Mouse (Mus musculus) retina, embryonic 14.5 days (tissue): Measurements from ENCODE around the gene Atg101.

ENCODE experiments used
- DNase-seq: peaks from one replicate; pipeline ENCODE4 v3.0.0-alpha.2; 2015; ENCODE audit warnings: low spot score

Gene Atg101

DNA sequence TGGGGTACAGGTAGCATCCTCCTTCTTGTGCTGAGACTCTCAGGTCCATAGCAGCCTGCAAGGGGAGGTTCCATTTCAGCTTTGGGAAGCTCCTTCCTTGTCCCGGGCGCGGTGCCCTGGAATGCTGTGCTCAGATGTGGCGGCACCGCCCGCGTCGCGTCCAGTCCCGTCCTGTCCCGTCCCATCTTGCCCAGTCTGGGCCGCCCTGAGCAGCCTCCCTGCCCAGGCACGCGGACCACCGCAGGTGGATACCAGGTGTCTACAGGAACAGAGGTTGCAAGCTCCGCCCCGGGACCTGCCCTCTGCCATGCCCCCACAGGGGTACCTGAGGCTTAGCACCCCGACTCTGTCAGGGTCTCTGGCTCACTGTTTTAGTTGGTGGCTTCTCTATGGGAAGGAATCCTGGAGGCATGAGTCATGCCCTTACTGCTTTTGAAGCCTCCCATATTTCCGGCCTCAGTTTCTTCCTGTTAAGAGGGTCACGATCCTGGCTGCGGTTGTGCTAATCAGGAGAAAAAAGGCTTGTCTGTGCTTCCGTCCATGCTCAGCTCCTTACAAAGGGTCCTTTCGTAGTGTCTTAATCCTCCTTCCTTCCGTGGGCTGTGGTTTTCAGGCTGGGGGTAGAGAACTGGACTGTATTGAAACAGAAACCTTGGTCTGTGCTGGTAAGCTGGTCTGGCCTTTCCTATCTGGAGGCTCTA, 52.6 kb downstream of the Atg101 start:
- DNase-seq: no peak

DNA sequence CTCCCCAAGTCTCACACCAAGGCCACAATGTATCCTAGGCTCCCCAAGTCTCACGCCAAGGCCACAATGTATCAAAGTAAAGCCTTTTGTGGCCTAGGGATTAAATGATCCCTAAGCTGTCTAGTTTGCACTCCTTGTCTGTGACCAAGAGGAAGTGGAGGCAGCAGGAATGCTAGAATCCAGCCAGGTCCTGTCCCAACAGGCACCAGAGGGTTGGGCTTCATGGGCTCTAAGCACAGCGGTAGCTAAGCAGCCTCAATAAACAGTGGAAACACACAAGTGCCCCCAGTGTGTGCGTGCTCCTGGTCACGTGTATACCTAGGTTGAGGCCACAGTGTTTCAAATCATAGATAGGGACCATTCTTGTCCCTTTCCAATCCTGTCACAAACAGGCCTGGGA, 54.3 kb downstream of the Atg101 start:
- DNase-seq: no peak

DNA sequence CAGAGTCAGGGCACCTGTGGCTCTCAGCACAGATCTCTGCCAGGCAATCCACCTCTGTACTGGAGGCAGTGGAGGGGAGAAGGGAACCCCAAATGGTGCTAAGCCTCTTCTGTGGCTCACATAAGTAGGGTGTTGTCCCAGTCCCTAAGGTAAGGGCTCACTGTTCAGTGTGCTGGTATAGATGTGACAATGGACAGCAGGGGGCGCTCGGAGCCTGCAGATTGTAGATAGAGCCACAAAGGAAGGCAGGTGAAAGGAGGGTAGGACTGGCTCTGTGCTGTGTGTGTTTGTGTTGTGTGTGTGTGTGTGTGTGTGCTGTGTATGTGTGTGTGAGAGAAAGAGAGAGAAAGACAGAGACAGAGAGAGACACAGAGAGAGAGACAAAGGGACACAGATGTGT, 55.5 kb downstream of the Atg101 start:
- peak; percentile 93 for DNase-seq
